8 mouse cellular contexts compared by ENCODE assay signal in the genomic region with DNA sequence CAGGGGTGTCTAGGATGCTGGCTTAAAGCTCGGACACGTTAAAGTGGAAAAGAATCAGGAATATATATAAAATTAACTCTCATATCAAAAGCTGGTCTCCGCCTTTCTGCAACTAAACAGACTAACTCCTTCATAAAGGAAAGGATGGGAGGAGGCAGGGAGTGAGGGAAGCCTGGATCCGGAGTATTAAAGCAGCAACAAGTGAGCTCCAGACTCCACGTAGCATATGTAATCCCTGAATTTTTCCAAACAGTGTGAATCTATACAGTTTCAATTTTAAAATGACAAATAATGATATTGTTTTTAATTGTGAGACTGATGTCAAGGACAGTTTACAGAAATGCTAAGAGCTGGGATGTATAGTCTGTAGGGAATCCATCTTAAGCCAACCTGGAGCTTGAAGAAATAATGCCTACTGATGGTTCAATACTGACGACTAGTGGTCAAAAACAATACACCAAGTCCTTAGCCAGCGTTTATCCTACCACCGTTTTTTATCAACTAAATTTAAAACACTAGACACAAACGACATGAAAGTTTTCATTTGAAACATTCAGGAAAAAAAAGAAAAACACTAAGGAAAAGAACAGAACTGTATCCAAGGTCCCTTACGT.
DNase-seq lines count a peak whose midpoint lies in the region; ATAC-seq and TF ChIP-seq lines count a peak whose summit lies in the region.

No protein-coding gene starts in this region.

- peak; percentile 10 for DNase-seq in heart, postnatal 4 days
- peak; percentile 55 for DNase-seq in A20 (ENCODE audit: low read depth, low spot score)
- DNase-seq in forebrain, postnatal 0 days, result peak; percentile 85
- DNase-seq in lung, postnatal 36 days, result peak; percentile 20
- DNase-seq in thymus, adult 18-20 months, result no peak
- DNase-seq in adrenal gland, adult 8-10 months, result no peak

- no peak overlapping the region for H3K9ac ChIP-seq in heart, embryonic 11.5 days (ENCODE audit: low read depth, low read length)
- no peak overlapping the region for H3K9ac ChIP-seq in forebrain, postnatal 0 days

- peak; percentile 91 for TF ChIP-seq CTCF in forebrain, postnatal 0 days (IDR thresholded peaks at IDR 0.05; ENCODE audit: low read depth)

- no peak for ATAC-seq in heart, embryonic 11.5 days (replicated peaks; ENCODE audit: insufficient number of reproducible peaks, low FRiP score, low TSS enrichment)
- peak; percentile 93 for ATAC-seq in activated CD4-positive, CD25-positive, alpha-beta regulatory T cell, adult 4 months
- peak; percentile 88 for ATAC-seq in forebrain, postnatal 0 days

- no peaks in the 10 kb centered on the region for H3K9me3 ChIP-seq in heart, embryonic 11.5 days (replicated peaks; ENCODE audit: control insufficient read depth, low read length)
- no peaks in the 10 kb centered on the region for H3K9me3 ChIP-seq in forebrain, postnatal 0 days (ENCODE audit: low read length)

- WGBS in heart, embryonic 11.5 days (ENCODE audit: insufficient replicate concordance), result 56% methylated on average over 10 of the region's 10 CpGs
- 44% methylated on average over 10 of the region's 10 CpGs for WGBS in forebrain, postnatal 0 days

- H3K4me2 ChIP-seq in heart, embryonic 11.5 days, result no peak overlapping the region
- H3K4me2 ChIP-seq in forebrain, postnatal 0 days (ENCODE audit: low read depth), result no peak overlapping the region

- no peaks in the 10 kb centered on the region for H3K4me1 ChIP-seq in heart, embryonic 11.5 days (ENCODE audit: control insufficient read depth, insufficient read depth, low read length)
- no peaks in the 10 kb centered on the region for H3K4me1 ChIP-seq in forebrain, postnatal 0 days (ENCODE audit: insufficient read depth)

- no peaks in the 10 kb centered on the region for H3K27me3 ChIP-seq in heart, embryonic 11.5 days (ENCODE audit: control insufficient read depth, insufficient read depth, low read length)
- no peaks in the 10 kb centered on the region for H3K27me3 ChIP-seq in forebrain, postnatal 0 days (ENCODE audit: insufficient read depth, low read length)

- no peak overlapping the region for H3K4me3 ChIP-seq in heart, embryonic 11.5 days (ENCODE audit: low read depth, low read length)
- no peak overlapping the region for H3K4me3 ChIP-seq in forebrain, postnatal 0 days (ENCODE audit: low read depth, low read length)

- no peaks in the 10 kb centered on the region; the same call in 1 of the 2 replicates for H3K36me3 ChIP-seq in heart, embryonic 11.5 days (ENCODE audit: control insufficient read depth, insufficient read depth, low read length)
- H3K36me3 ChIP-seq in forebrain, postnatal 0 days (ENCODE audit: insufficient read depth), result no peaks in the 10 kb centered on the region

- no peak overlapping the region for H3K27ac ChIP-seq in heart, embryonic 11.5 days (ENCODE audit: low read depth, low read length)
- no peak overlapping the region for H3K27ac ChIP-seq in forebrain, postnatal 0 days (ENCODE audit: low read depth, low read length)

Comparison
In these comparisons a context has a peak if more than half of its experiments do, and no peak if none do; other contexts are left out.
1. DNase-seq: peak in heart, postnatal 4 days (single experiment), A20 (single experiment), forebrain, postnatal 0 days (single experiment) and lung, postnatal 36 days (single experiment); none in thymus, adult 18-20 months (0 of 2) and adrenal gland, adult 8-10 months (single experiment).